Mouse (Mus musculus): Measurements from ENCODE around the gene 4933428G20Rik.

The 4933428G20Rik gene

GRCm38 (mm10) chr11:97499865-97500719 lies at the start of gene 4933428G20Rik:
4933428G20Rik (minus strand) TSS chr11:97500340.
- no peak for DNase-seq (ENCODE audit: low read depth)

GRCm38 (mm10) chr11:97548757-97549156 lies 48.6 kb upstream of the 4933428G20Rik start:
- no peak for DNase-seq (ENCODE audit: low read depth)

GRCm38 (mm10) chr11:97547957-97548706 lies 48.0 kb upstream of the 4933428G20Rik start:
- DNase-seq (ENCODE audit: low read depth), result no peak

GRCm38 (mm10) chr11:97546804-97547411 lies 46.8 kb upstream of the 4933428G20Rik start:
- DNase-seq (ENCODE audit: low read depth), result no peak

GRCm38 (mm10) chr11:97545808-97546560 lies 45.8 kb upstream of the 4933428G20Rik start:
- DNase-seq (ENCODE audit: low read depth), result no peak

- DNase-seq (ENCODE audit: low read depth), result no peak
These were observed 43.7 kb upstream of the 4933428G20Rik start for GRCm38 (mm10) chr11:97543883-97544282.

- DNase-seq (ENCODE audit: low read depth), result no peak
These were observed 43.1 kb upstream of the 4933428G20Rik start for GRCm38 (mm10) chr11:97543181-97543733.

- DNase-seq (ENCODE audit: low read depth), result no peak
These were observed 42.3 kb upstream of the 4933428G20Rik start for GRCm38 (mm10) chr11:97542171-97543150.

GRCm38 (mm10) chr11:97540604-97541003 lies 40.5 kb upstream of the 4933428G20Rik start:
- DNase-seq (ENCODE audit: low read depth), result no peak

- DNase-seq (ENCODE audit: low read depth), result no peak
These were observed 40.0 kb upstream of the 4933428G20Rik start for GRCm38 (mm10) chr11:97540136-97540535.

GRCm38 (mm10) chr11:97539622-97540021 lies 39.5 kb upstream of the 4933428G20Rik start:
- DNase-seq (ENCODE audit: low read depth), result no peak

GRCm38 (mm10) chr11:97537580-97538089 lies 37.5 kb upstream of the 4933428G20Rik start:
- DNase-seq (ENCODE audit: low read depth), result no peak

GRCm38 (mm10) chr11:97536835-97537579 lies 36.9 kb upstream of the 4933428G20Rik start:
- no peak for DNase-seq (ENCODE audit: low read depth)

- no peak for DNase-seq (ENCODE audit: low read depth)
These were observed 36.1 kb upstream of the 4933428G20Rik start for GRCm38 (mm10) chr11:97536083-97536747.

GRCm38 (mm10) chr11:97535660-97536059 lies 35.5 kb upstream of the 4933428G20Rik start:
- DNase-seq (ENCODE audit: low read depth), result no peak

GRCm38 (mm10) chr11:97535308-97535630 lies 35.1 kb upstream of the 4933428G20Rik start:
- DNase-seq (ENCODE audit: low read depth), result no peak

- DNase-seq (ENCODE audit: low read depth), result no peak
These were observed 34.5 kb upstream of the 4933428G20Rik start for GRCm38 (mm10) chr11:97534442-97535307.

GRCm38 (mm10) chr11:97533653-97534052 lies 33.5 kb upstream of the 4933428G20Rik start:
- no peak for DNase-seq (ENCODE audit: low read depth)
